Mouse (Mus musculus) bone marrow, adult 2 months (tissue): ENCODE results near the gene C130050O18Rik.

ENCODE experiments used
- CTCF ChIP-seq: fragments of 200-500 bp; IDR thresholded peaks from 2 replicates; pipeline ENCODE4 v1.5.1; 2011; ENCODE audit warnings: low read length, control low read depth; ENCODE audit not compliant: control insufficient read depth, insufficient read depth
- POLR2A ChIP-seq: fragments of 200-500 bp; IDR thresholded peaks from 2 replicates; pipeline ENCODE4 v1.6.1; 2011; ENCODE audit warnings: low read depth, mild to moderate bottlenecking, control low read depth, low read length, borderline replicate concordance; ENCODE audit not compliant: control insufficient read depth

DNA sequence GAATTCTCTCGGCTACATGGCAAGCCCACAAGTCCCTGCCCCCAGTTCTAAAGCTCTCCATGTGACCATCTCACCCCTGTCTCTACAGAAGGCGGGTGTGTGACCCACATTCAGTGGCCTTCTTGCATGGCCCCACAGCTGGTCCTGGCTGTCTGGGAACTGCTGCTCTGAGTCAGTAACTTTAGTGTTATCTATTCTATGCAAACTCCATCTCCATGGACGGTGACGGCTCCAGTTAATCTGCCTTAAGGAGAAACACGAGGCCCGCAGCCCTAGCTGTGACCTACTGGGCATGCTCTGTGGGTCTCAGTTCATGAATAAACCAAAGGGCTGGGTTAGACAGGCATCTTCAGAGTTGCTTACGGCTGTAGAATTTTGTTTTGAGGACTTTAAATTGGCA, 10.7 kb upstream of the C130050O18Rik start:
- TF ChIP-seq CTCF (no peak), POLR2A (no peak)
